Mouse (Mus musculus): ENCODE results near the gene Slc25a21. TPM values are rescaled to one million over a fixed set of nuclear protein-coding genes. Genes with fewer than 3 reads are reported as not detected.

Slc25a21 gene
- polyA plus RNA-seq, 1 experiment from 2014 or later, result not detected

DNA sequence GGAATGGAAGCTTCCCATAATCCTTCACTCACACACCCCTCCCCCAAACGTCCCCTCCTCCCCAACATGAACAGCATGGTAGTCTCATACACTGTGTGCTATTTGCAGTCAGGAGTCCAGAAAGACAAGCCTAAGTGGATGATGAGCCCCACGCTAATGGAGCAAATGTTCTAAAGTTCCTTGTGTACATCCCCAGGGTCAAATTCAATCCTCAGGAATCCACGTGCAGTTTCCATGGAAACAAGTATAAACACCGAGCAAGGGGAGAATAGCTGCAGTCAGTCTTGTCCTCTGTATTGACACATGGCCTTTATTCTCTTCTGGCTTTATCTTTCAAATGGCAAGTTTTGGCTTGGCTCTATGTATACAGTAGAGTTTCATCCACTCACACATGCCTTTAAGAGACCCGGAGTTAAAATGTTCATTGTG lies 367.8 kb downstream of the Slc25a21 start:
- Histone ChIP-seq H3K27ac (no peak overlapping the region), H3K36me3 (ENCODE audit: inconsistent target) (no peaks in the 10 kb centered on the region), H3K79me2 (ENCODE audit: inconsistent target) (no peaks in the 10 kb centered on the region), H3K4me3 (ENCODE audit: inconsistent target) (no peak overlapping the region)
- WGBS (ENCODE audit: missing documents), result 53% methylated on average over 5 of the region's 5 CpGs

GRCm38 (mm10) chr12:56827808-56828384 lies 369.4 kb downstream of the Slc25a21 start:
- Histone ChIP-seq H3K4me3 (ENCODE audit: inconsistent target) (no peak overlapping the region), H3K27ac (no peak overlapping the region), H3K36me3 (ENCODE audit: inconsistent target) (no peaks in the 10 kb centered on the region), H3K79me2 (ENCODE audit: inconsistent target) (no peaks in the 10 kb centered on the region)
- 86% methylated on average over 8 of the region's 8 CpGs for WGBS (ENCODE audit: missing documents)

GRCm38 (mm10) chr12:56824688-56825087 lies 372.6 kb downstream of the Slc25a21 start:
- no peaks in the 10 kb centered on the region for H3K79me2 ChIP-seq (ENCODE audit: inconsistent target)
- H3K4me3 ChIP-seq (ENCODE audit: inconsistent target), result no peak overlapping the region
- 81% methylated on average over 5 of the region's 5 CpGs for WGBS (ENCODE audit: missing documents)

GRCm38 (mm10) chr12:56822122-56822521 lies 375.1 kb downstream of the Slc25a21 start:
- H3K36me3 ChIP-seq (ENCODE audit: inconsistent target), result no peaks in the 10 kb centered on the region
- WGBS (ENCODE audit: missing documents), result 64% methylated on average over 2 of the region's 2 CpGs
- no peak overlapping the region for H3K4me3 ChIP-seq (ENCODE audit: inconsistent target)
- no peak overlapping the region for H3K27ac ChIP-seq
- no peaks in the 10 kb centered on the region for H3K79me2 ChIP-seq (ENCODE audit: inconsistent target)

More at GRCm38 (mm10) chr12:56824688-56825087, 372.6 kb downstream of the Slc25a21 start:
- H3K27ac ChIP-seq, result no peak overlapping the region
- H3K36me3 ChIP-seq (ENCODE audit: inconsistent target), result no peaks in the 10 kb centered on the region

DNA sequence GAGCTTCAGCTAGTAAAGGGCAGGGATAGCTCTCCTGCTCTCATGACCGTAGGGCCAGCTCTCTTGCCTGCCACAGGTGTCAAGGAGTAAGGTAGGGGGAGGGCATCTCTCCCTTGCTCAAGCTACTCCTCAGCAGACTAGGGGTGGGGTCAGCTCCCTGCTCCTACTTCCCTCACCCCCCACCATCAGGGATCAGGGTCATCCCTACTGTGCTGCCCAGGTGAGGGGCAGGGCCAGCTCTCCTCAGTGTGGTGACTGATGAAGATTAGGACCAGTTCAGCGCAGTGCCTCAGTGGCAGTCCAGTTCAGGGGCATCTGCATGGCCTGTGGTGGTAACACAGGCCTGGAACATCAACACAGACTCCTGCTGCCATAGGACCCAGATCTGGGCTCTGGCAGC lies 376.7 kb downstream of the Slc25a21 start:
- 77% methylated on average over 2 of the region's 2 CpGs for WGBS (ENCODE audit: missing documents)
- Histone ChIP-seq H3K79me2 (ENCODE audit: inconsistent target) (no peaks in the 10 kb centered on the region), H3K4me3 (ENCODE audit: inconsistent target) (no peak overlapping the region), H3K36me3 (ENCODE audit: inconsistent target) (no peaks in the 10 kb centered on the region), H3K27ac (no peak overlapping the region)

DNA sequence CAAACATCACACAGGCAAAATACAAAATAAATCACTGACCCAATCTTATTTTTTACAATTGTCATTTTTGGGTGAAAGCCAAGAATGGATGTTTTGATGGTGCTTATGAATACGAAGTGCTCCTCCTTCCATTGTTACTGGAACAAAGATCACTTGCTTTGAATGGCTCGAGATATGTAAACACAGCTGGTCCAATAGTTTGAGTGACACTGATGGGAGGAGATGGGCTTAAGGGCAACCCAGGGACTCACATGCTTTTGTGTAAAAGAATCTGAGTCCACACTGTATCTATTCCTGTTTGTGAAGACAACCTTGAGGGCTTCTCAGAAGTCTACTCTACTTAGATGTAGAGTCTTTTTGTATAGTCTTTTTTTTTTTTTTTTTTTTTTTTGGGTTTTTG lies 389.8 kb downstream of the Slc25a21 start:
- Histone ChIP-seq H3K4me3 (ENCODE audit: inconsistent target) (no peak overlapping the region), H3K36me3 (ENCODE audit: inconsistent target) (no peaks in the 10 kb centered on the region), H3K27ac (no peak overlapping the region), H3K79me2 (ENCODE audit: inconsistent target) (no peaks in the 10 kb centered on the region)
- WGBS (ENCODE audit: missing documents), result 94% methylated on average over 2 of the region's 2 CpGs

DNA sequence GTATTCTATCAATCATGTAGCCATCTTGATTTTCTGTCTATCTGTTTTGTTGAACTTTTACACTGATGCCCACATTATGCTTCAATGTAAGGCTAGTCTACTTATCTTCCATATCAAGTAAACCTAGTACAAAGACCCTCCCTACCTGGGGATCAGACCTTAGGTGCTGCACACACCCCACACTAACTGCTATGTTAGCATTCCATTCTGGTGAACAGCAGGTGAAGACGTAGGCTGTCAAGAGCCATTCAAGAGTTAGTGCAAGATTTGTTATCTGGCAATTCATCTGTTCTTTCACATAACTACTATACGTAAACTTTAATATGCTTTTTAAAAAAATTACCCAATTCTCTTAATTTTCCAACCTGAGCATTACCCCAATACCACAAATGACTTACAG lies 390.2 kb downstream of the Slc25a21 start:
- H3K79me2 ChIP-seq (ENCODE audit: inconsistent target), result no peaks in the 10 kb centered on the region
- no peaks in the 10 kb centered on the region for H3K36me3 ChIP-seq (ENCODE audit: inconsistent target)
- 94% methylated on average over 2 of the region's 2 CpGs for WGBS (ENCODE audit: missing documents)

GRCm38 (mm10) chr12:56804487-56804886 lies 392.8 kb downstream of the Slc25a21 start:
- H3K27ac ChIP-seq, result no peak overlapping the region
- WGBS (ENCODE audit: missing documents), result 74% methylated on average over 3 of the region's 3 CpGs
- no peak overlapping the region for H3K4me3 ChIP-seq (ENCODE audit: inconsistent target)
- no peaks in the 10 kb centered on the region for H3K79me2 ChIP-seq (ENCODE audit: inconsistent target)
- H3K36me3 ChIP-seq (ENCODE audit: inconsistent target), result no peaks in the 10 kb centered on the region

More for the DNA sequence above, 390.2 kb downstream of the Slc25a21 start:
- Histone ChIP-seq H3K27ac (no peak overlapping the region), H3K4me3 (ENCODE audit: inconsistent target) (no peak overlapping the region)

- no peak overlapping the region for H3K27ac ChIP-seq
- no peaks in the 10 kb centered on the region for H3K36me3 ChIP-seq (ENCODE audit: inconsistent target)
- H3K79me2 ChIP-seq (ENCODE audit: inconsistent target), result no peaks in the 10 kb centered on the region
- no peak overlapping the region for H3K4me3 ChIP-seq (ENCODE audit: inconsistent target)
- 80% methylated on average over 6 of the region's 6 CpGs for WGBS (ENCODE audit: missing documents)
Measured at GRCm38 (mm10) chr12:56798641-56799415, 398.4 kb downstream of the Slc25a21 start.

- no peaks in the 10 kb centered on the region for H3K36me3 ChIP-seq (ENCODE audit: inconsistent target)
- WGBS (ENCODE audit: missing documents), result 84% methylated on average over 4 of the region's 4 CpGs
- no peak overlapping the region for H3K4me3 ChIP-seq (ENCODE audit: inconsistent target)
- H3K79me2 ChIP-seq (ENCODE audit: inconsistent target), result no peaks in the 10 kb centered on the region
- no peak overlapping the region for H3K27ac ChIP-seq
Measured at GRCm38 (mm10) chr12:56789236-56789635, 408.0 kb downstream of the Slc25a21 start.

- WGBS (ENCODE audit: missing documents), result 54% methylated on average over 1 of the region's 1 CpGs
Measured at GRCm38 (mm10) chr12:56785250-56785649, 412.0 kb downstream of the Slc25a21 start.

DNA sequence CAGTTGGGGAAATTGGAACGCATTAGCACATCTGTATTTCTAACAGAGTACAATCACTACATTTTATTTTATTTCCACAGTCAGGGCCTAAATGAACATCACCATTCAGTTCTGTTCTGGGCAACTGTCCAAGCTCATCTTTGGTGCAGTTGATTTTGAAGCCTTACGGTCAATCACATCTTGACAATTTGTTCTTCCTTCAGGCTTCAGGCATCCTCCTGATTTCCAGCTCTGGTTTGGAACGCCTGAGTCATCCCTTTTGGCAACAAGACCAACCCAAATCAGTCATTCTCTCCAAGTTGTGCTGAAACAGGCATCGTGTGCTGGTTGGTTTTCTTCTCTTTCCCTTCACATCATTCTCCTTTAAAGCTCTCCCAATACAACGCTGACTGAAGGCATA lies 416.1 kb downstream of the Slc25a21 start:
- Histone ChIP-seq H3K27ac (no peak overlapping the region), H3K79me2 (ENCODE audit: inconsistent target) (no peaks in the 10 kb centered on the region), H3K36me3 (ENCODE audit: inconsistent target) (no peaks in the 10 kb centered on the region), H3K4me3 (ENCODE audit: inconsistent target) (no peak overlapping the region)
- WGBS (ENCODE audit: missing documents), result 78% methylated on average over 5 of the region's 5 CpGs

More at GRCm38 (mm10) chr12:56785250-56785649, 412.0 kb downstream of the Slc25a21 start:
- H3K79me2 ChIP-seq (ENCODE audit: inconsistent target), result no peaks in the 10 kb centered on the region
- no peak overlapping the region for H3K4me3 ChIP-seq (ENCODE audit: inconsistent target)
- no peak overlapping the region for H3K27ac ChIP-seq
- no peaks in the 10 kb centered on the region for H3K36me3 ChIP-seq (ENCODE audit: inconsistent target)

DNA sequence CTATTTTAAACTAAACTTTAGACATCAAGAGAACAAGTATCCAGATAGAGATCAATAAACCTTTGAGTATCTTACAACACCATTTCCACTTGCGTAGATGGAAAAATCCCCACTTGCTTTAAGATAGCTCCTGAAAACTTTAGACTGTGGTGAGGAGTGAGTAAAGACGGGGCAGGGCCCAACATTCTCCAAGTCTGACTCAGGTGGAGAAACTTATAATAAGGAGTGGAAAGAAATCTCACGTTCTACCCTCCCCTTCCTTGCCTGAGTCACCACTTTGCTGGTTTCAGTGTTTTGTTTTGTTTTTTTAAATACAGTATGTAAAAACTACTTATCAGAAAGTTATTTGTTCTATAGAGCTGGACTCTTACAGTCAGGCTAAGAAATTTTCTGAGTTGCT lies 417.7 kb downstream of the Slc25a21 start:
- Histone ChIP-seq H3K4me3 (ENCODE audit: inconsistent target) (no peak overlapping the region), H3K27ac (no peak overlapping the region), H3K79me2 (ENCODE audit: inconsistent target) (no peaks in the 10 kb centered on the region), H3K36me3 (ENCODE audit: inconsistent target) (no peaks in the 10 kb centered on the region)
- 75% methylated on average over 3 of the region's 3 CpGs for WGBS (ENCODE audit: missing documents)

- 82% methylated on average over 6 of the region's 6 CpGs for WGBS (ENCODE audit: missing documents)
- Histone ChIP-seq H3K79me2 (ENCODE audit: inconsistent target) (no peaks in the 10 kb centered on the region), H3K27ac (no peak overlapping the region), H3K36me3 (ENCODE audit: inconsistent target) (no peaks in the 10 kb centered on the region), H3K4me3 (ENCODE audit: inconsistent target) (no peak overlapping the region)
Measured at GRCm38 (mm10) chr12:56773941-56774340, 423.3 kb downstream of the Slc25a21 start.

DNA sequence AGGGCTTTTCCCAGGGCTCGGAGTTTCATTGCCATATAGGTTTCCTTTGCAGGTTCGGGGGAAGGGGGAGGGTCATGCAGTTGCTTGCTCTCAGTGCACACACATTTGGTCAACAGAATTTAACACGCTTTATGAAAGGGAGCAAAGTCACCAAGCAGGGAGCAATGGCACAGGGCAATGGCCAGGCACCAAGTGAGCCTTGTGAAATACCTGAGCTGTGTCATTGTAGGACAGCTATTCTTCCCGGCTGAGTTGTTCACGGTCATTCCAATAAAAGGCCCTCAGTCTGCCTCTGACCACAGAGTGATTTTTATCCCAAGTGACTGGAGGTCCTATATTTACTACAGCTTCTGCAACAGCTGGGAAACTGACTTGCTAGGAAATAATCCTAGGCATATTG lies 427.9 kb downstream of the Slc25a21 start:
- Histone ChIP-seq H3K27ac (no peak overlapping the region), H3K79me2 (ENCODE audit: inconsistent target) (no peaks in the 10 kb centered on the region), H3K4me3 (ENCODE audit: inconsistent target) (no peak overlapping the region), H3K36me3 (ENCODE audit: inconsistent target) (no peaks in the 10 kb centered on the region)
- 78% methylated on average over 5 of the region's 5 CpGs for WGBS (ENCODE audit: missing documents)
